Mouse (Mus musculus) myocyte (in vitro differentiated cells): ENCODE measurements around the gene Rwdd4a. TPM values are rescaled to one million over a fixed set of nuclear protein-coding genes. Genes with fewer than 3 reads are reported as not detected.

Source experiments
- H3K27me3 ChIP-seq: one replicate; pipeline ENCODE4 v1.6.1; 2011; ENCODE audit not compliant: control insufficient read depth, insufficient read depth, insufficient read length
- H3K36me3 ChIP-seq: one replicate; pipeline ENCODE4 v1.6.1; 2011; ENCODE audit not compliant: control insufficient read depth, insufficient read depth
- H3K4me2 ChIP-seq: one replicate; pipeline ENCODE4 v1.6.1; 2011; ENCODE audit warnings: low read depth, control low read depth
- H3K4me3 ChIP-seq: one replicate; pipeline ENCODE4 v1.5.1; 2011; ENCODE audit warnings: mild to moderate bottlenecking, control low read depth, moderate library complexity
- H3K79me2 ChIP-seq: one replicate; pipeline ENCODE4 v1.6.1; 2011; ENCODE audit not compliant: control insufficient read depth, insufficient read depth
- H3ac ChIP-seq: one replicate; pipeline ENCODE4 v1.6.1; 2011; ENCODE audit not compliant: control insufficient read depth, insufficient read length
- CEBPB ChIP-seq: IDR thresholded peaks from 2 replicates; pipeline ENCODE4 v1.6.1; 2011; ENCODE audit warnings: mild to moderate bottlenecking, moderate library complexity; ENCODE audit not compliant: poor library complexity, insufficient read depth, severe bottlenecking
- E2F4 ChIP-seq: IDR thresholded peaks from one replicate; pipeline ENCODE4 v1.6.1; 2011; ENCODE audit warnings: mild to moderate bottlenecking, control low read depth, moderate library complexity; ENCODE audit not compliant: insufficient read depth
- MAX ChIP-seq: IDR thresholded peaks from one replicate; pipeline ENCODE4 v1.6.1; 2011; ENCODE audit warnings: low read depth, mild to moderate bottlenecking, control low read depth
- MYOD1 ChIP-seq, 3 experiments: IDR thresholded peaks; one replicate each; pipeline ENCODE4 v1.6.1; 2011; ENCODE audit warnings: control low read depth in 2 of 3, low read depth in 2 of 3, mild to moderate bottlenecking in 2 of 3, moderate library complexity in 1 of 3; ENCODE audit not compliant: insufficient read length in 2 of 3, control insufficient read depth in 1 of 3
- MYOG ChIP-seq, 3 experiments: IDR thresholded peaks; one replicate each; pipeline ENCODE4 v1.6.1; 2011; ENCODE audit warnings: control low read depth in 2 of 3, low read depth in 2 of 3, mild to moderate bottlenecking in 2 of 3; ENCODE audit not compliant: insufficient read length in 2 of 3, control insufficient read depth in 1 of 3, insufficient read depth in 1 of 3
- POLR2A ChIP-seq: IDR thresholded peaks from one replicate; pipeline ENCODE4 v1.6.1; 2011; ENCODE audit warnings: low read depth, mild to moderate bottlenecking, control low read depth, moderate library complexity; ENCODE audit not compliant: insufficient read length
- POLR2AphosphoS2 ChIP-seq: IDR thresholded peaks from one replicate; pipeline ENCODE4 v1.6.1; 2011; ENCODE audit warnings: low read depth, control low read depth; ENCODE audit not compliant: insufficient read length
- REST ChIP-seq: IDR thresholded peaks from one replicate; pipeline ENCODE4 v1.6.1; 2011; ENCODE audit warnings: mild to moderate bottlenecking, control low read depth, moderate library complexity; ENCODE audit not compliant: insufficient read depth, insufficient read length
- SRF ChIP-seq: IDR thresholded peaks from one replicate; pipeline ENCODE4 v1.6.1; 2011; ENCODE audit warnings: low read depth; ENCODE audit not compliant: control insufficient read depth, insufficient read length
- TCF12 ChIP-seq: IDR thresholded peaks from one replicate; pipeline ENCODE4 v1.6.1; 2011; ENCODE audit warnings: mild to moderate bottlenecking, control low read depth; ENCODE audit not compliant: poor library complexity, insufficient read depth, severe bottlenecking
- TCF3 ChIP-seq: IDR thresholded peaks from one replicate; pipeline ENCODE4 v1.6.1; 2011; ENCODE audit warnings: low read depth, control low read depth; ENCODE audit not compliant: insufficient read length
- USF1 ChIP-seq: IDR thresholded peaks from one replicate; pipeline ENCODE4 v1.6.1; 2011; ENCODE audit warnings: low read depth, mild to moderate bottlenecking, control low read depth, moderate library complexity
- polyA plus RNA-seq: library from polyadenylated mRNA; unstranded; fragments of >200 nt; fragmentation: generic; extraction: Trizol; gene quantifications from one replicate; pipeline ENCODE4 v1.2.1, GENCODE M21; 2012; ENCODE audit warnings: missing spikeins

Gene Rwdd4a
- polyA plus RNA-seq, 1 experiment: 15.5 TPM

- Histone ChIP-seq H3ac (no peak overlapping the region), H3K36me3 (no peaks in the 10 kb centered on the region), H3K4me2 (no peak overlapping the region), H3K27me3 (peaks cover 12% of the 10 kb centered on the region), H3K4me3 (no peak overlapping the region), H3K79me2 (no peaks in the 10 kb centered on the region)
- TF ChIP-seq MAX: no peak
- no peak for TF ChIP-seq CEBPB
- TF ChIP-seq POLR2A: no peak
- no peak for TF ChIP-seq TCF12
These were observed 56.9 kb downstream of the Rwdd4a start for GRCm38 (mm10) chr8:47590400-47590799.

GRCm38 (mm10) chr8:47600664-47601063 is 67.2 kb downstream of the Rwdd4a start:
- no peak overlapping the region for H3K4me2 ChIP-seq
- no peaks in the 10 kb centered on the region for H3K36me3 ChIP-seq
- no peak overlapping the region for H3K4me3 ChIP-seq
- TF ChIP-seq E2F4: no peak
- no peak for TF ChIP-seq POLR2AphosphoS2
- TF ChIP-seq MYOD1 (IDR thresholded peaks at IDR 0.05; ENCODE audit: control insufficient read depth in 1 of 3, insufficient read length in 2 of 3, low read depth in 2 of 3): no peak
- TF ChIP-seq USF1: no peak
- TF ChIP-seq SRF: no peak
- TF ChIP-seq TCF12: no peak
- no peak for TF ChIP-seq CEBPB
- TF ChIP-seq MAX: no peak
- TF ChIP-seq TCF3: no peak
- no peak for TF ChIP-seq POLR2A
- no peak for TF ChIP-seq MYOG (IDR thresholded peaks at IDR 0.05; ENCODE audit: control insufficient read depth in 1 of 3, insufficient read depth in 1 of 3, insufficient read length in 2 of 3, low read depth in 2 of 3)
- TF ChIP-seq REST: no peak
- no peaks in the 10 kb centered on the region for H3K79me2 ChIP-seq
- H3ac ChIP-seq: no peak overlapping the region
- peaks cover 5% of the 10 kb centered on the region for H3K27me3 ChIP-seq

Other genes with a start within 250 kb of the Rwdd4a start
- gene Stox2, start 87.3 kb upstream of the Rwdd4a start, polyA plus RNA-seq: not detected
- 16.7 TPM for gene Trappc11, start 194 bp upstream of the Rwdd4a start, polyA plus RNA-seq
- 9.1 TPM for gene Ing2, start 141.9 kb downstream of the Rwdd4a start, polyA plus RNA-seq
- 3.1 TPM for gene Cdkn2aip, start 180.3 kb downstream of the Rwdd4a start, polyA plus RNA-seq